Comparison of ENCODE assay signal across 11 mouse cellular contexts in genomic region chr17:56277567-56277893, GRCm38 (mm10). TPM values are rescaled to one million over a fixed set of nuclear protein-coding genes. Genes with fewer than 3 reads are reported as not detected.
A peak's percentile ranks its signal among the peaks of the same experiment; 100 is the strongest.
DNase-seq lines count a peak whose midpoint lies in the region; ATAC-seq and TF ChIP-seq lines count a peak whose summit lies in the region.
"Had no signal": no experiment of that assay in that cellular context is flagged by ENCODE, and none has a peak within 500 bp of the region (broad histone marks: within the 10 kb centered on the region; RNA-seq: fewer than 3 reads in every experiment).

No protein-coding gene starts in this region.

- 56% methylated on average over 2 of the region's 2 CpGs for WGBS in midbrain, embryonic 10.5 days
- WGBS in midbrain, embryonic 16.5 days = 45% methylated on average over 2 of the region's 2 CpGs
- 33% methylated on average over 2 of the region's 2 CpGs for WGBS in intestine, embryonic 14.5 days
- 49% methylated on average over 2 of the region's 2 CpGs for WGBS in olfactory bulb, adult 2 months

- peaks cover 27% of the 10 kb centered on the region for H3K4me1 ChIP-seq in midbrain, embryonic 10.5 days
- peaks cover 9% of the 10 kb centered on the region for H3K4me1 ChIP-seq in midbrain, embryonic 16.5 days (ENCODE audit: control insufficient read depth, insufficient read depth, low read length)
- H3K4me1 ChIP-seq in intestine, embryonic 14.5 days (replicated peaks; ENCODE audit: control insufficient read depth, insufficient read depth, low read length) = peaks cover 10% of the 10 kb centered on the region
- peaks cover 11% of the 10 kb centered on the region; the same call in 1 of the 2 replicates for H3K4me1 ChIP-seq in olfactory bulb, adult 2 months (ENCODE audit: control insufficient read depth, insufficient read depth, low read length)

- H3K4me2 ChIP-seq in midbrain, embryonic 16.5 days (ENCODE audit: low read length) = no peak overlapping the region
- H3K4me2 ChIP-seq in intestine, embryonic 14.5 days (ENCODE audit: low read length) = peak overlapping the region; percentile 70

- peaks cover 35% of the 10 kb centered on the region for H3K36me3 ChIP-seq in midbrain, embryonic 10.5 days
- H3K36me3 ChIP-seq in midbrain, embryonic 16.5 days (ENCODE audit: control insufficient read depth, insufficient read depth, low read length) = no peaks in the 10 kb centered on the region
- H3K36me3 ChIP-seq in intestine, embryonic 14.5 days (ENCODE audit: control insufficient read depth, insufficient read depth, low read length) = peaks cover 29% of the 10 kb centered on the region

- H3K4me3 ChIP-seq in midbrain, embryonic 10.5 days = peak overlapping the region; percentile 60
- no peak overlapping the region for H3K4me3 ChIP-seq in midbrain, embryonic 16.5 days (ENCODE audit: low read depth, low read length)
- H3K4me3 ChIP-seq in intestine, embryonic 14.5 days (ENCODE audit: low read depth, low read length) = peak overlapping the region; percentile 55; the same call in 1 of the 2 replicates
- no peak overlapping the region for H3K4me3 ChIP-seq in olfactory bulb, adult 2 months (ENCODE audit: insufficient read depth, low read depth, low read length)

- DNase-seq in gastrocnemius, adult 18-20 months (ENCODE audit: low spot score) = peak; percentile 22
- DNase-seq in gastrocnemius, adult 8-10 months (ENCODE audit: low spot score in 2 of 2) = no peak
- DNase-seq in midbrain, embryonic 10.5 days (ENCODE audit: low spot score) = no peak
- no peak for DNase-seq in intestine, embryonic 14.5 days (ENCODE audit: low spot score)
- DNase-seq in thymus, postnatal 36 days = no peak
- no peak for DNase-seq in adrenal gland, adult 18-20 months (ENCODE audit: low spot score in 2 of 2)
- DNase-seq: cerebellum, adult 2 months; right cerebral cortex, postnatal 25 days had no signal

- H3K9me3 ChIP-seq in midbrain, embryonic 10.5 days (replicated peaks) = no peaks in the 10 kb centered on the region
- H3K9me3 ChIP-seq in midbrain, embryonic 16.5 days (replicated peaks; ENCODE audit: control insufficient read depth, low read length, poor library complexity, severe bottlenecking) = no peaks in the 10 kb centered on the region
- no peaks in the 10 kb centered on the region for H3K9me3 ChIP-seq in intestine, embryonic 14.5 days (ENCODE audit: control insufficient read depth, low read length)

- H3K9ac ChIP-seq in midbrain, embryonic 16.5 days (ENCODE audit: low read depth, low read length) = no peak overlapping the region
- H3K9ac ChIP-seq in intestine, embryonic 14.5 days (ENCODE audit: low read length) = peak overlapping the region; percentile 46; the same call in 1 of the 2 replicates

- no peak for TF ChIP-seq CTCF in olfactory bulb, adult 2 months (IDR thresholded peaks at IDR 0.05; ENCODE audit: insufficient read depth, low read depth, low read length)

- H3K27me3 ChIP-seq in midbrain, embryonic 10.5 days (ENCODE audit: low read depth, poor library complexity, severe bottlenecking) = no peaks in the 10 kb centered on the region
- no peaks in the 10 kb centered on the region for H3K27me3 ChIP-seq in midbrain, embryonic 16.5 days (ENCODE audit: control insufficient read depth, insufficient read depth, low read depth, low read length)
- no peaks in the 10 kb centered on the region for H3K27me3 ChIP-seq in intestine, embryonic 14.5 days (replicated peaks; ENCODE audit: control insufficient read depth, insufficient read depth, low read length)

- no peak for ATAC-seq in midbrain, embryonic 16.5 days
- no peak for ATAC-seq in intestine, embryonic 14.5 days (replicated peaks; ENCODE audit: low FRiP score, low TSS enrichment, low read depth)

- H3K27ac ChIP-seq in midbrain, embryonic 10.5 days (replicated peaks) = peak overlapping the region; percentile 83
- no peak overlapping the region for H3K27ac ChIP-seq in midbrain, embryonic 16.5 days (ENCODE audit: low read length)
- H3K27ac ChIP-seq in intestine, embryonic 14.5 days (ENCODE audit: low read depth) = peak overlapping the region; percentile 93
- 0 out of 2 replicates have a peak overlapping the region, but pooled peaks have one; percentile 23 for H3K27ac ChIP-seq in olfactory bulb, adult 2 months (ENCODE audit: insufficient read depth, low read depth, low read length)

- no peak for TF ChIP-seq POLR2A in olfactory bulb, adult 2 months (IDR thresholded peaks at IDR 0.05; ENCODE audit: insufficient read depth, low read depth, low read length)

RNA-seq across cellular contexts. Expression of gene Ticam1, which starts 0.9 kb away (rescaled TPM):
- total RNA-seq in gastrocnemius, adult 18-20 months (2021) = 1 to 10 TPM; 2.0 to 2.5 TPM
- 1 to 10 TPM; 1.7 to 2.2 (median 2.0) TPM for total RNA-seq in gastrocnemius, adult 8-10 months (2022)
- 2.4 and 3.1 TPM in 2 replicates for polyA plus RNA-seq in midbrain, embryonic 10.5 days (2016; fragmentation: Nextera tagmentation; extraction: Ambion mirVana)
- polyA plus RNA-seq in midbrain, embryonic 16.5 days (2015; fragmentation: Nextera tagmentation; extraction: Ambion mirVana) = 1.3 TPM in 2 replicates
- 7.1 and 11.3 TPM in 2 replicates for polyA plus RNA-seq in intestine, embryonic 14.5 days (2014; fragmentation: Nextera tagmentation; extraction: Ambion mirVana)
- not detected in 2 replicates for polyA plus RNA-seq in olfactory bulb, adult 2 months (2012; ENCODE audit: insufficient read depth, insufficient read length, low replicate concordance, missing spikeins)
- total RNA-seq in adrenal gland, adult 18-20 months (2021) = 10 to 100 TPM; 23.1 to 26.7 TPM

RNA-seq across cellular contexts. Expression of gene Plin3, which starts 15.1 kb away (rescaled TPM):
- 10 to 100 TPM; 32.4 to 50.3 TPM for total RNA-seq in gastrocnemius, adult 18-20 months (2021)
- 10 to 100 TPM; 22.9 to 44.8 (median 28.7) TPM for total RNA-seq in gastrocnemius, adult 8-10 months (2022)
- 59.5 and 70.0 TPM in 2 replicates for polyA plus RNA-seq in midbrain, embryonic 10.5 days (2016; fragmentation: Nextera tagmentation; extraction: Ambion mirVana)
- 10.7 and 12.3 TPM in 2 replicates for polyA plus RNA-seq in midbrain, embryonic 16.5 days (2015; fragmentation: Nextera tagmentation; extraction: Ambion mirVana)
- polyA plus RNA-seq in intestine, embryonic 14.5 days (2014; fragmentation: Nextera tagmentation; extraction: Ambion mirVana) = 88.2 and 95.1 TPM in 2 replicates
- not detected in 2 replicates for polyA plus RNA-seq in olfactory bulb, adult 2 months (2012; ENCODE audit: insufficient read depth, insufficient read length, low replicate concordance, missing spikeins)
- total RNA-seq in adrenal gland, adult 18-20 months (2021) = 10 to 100 TPM; 66.0 to 84.7 TPM

RNA-seq across cellular contexts. Expression of gene Fem1a, which starts 20.9 kb away (rescaled TPM):
- 100 to 1,000 TPM; 157 to 172 TPM for total RNA-seq in gastrocnemius, adult 18-20 months (2021)
- 100 to 1,000 TPM; 180 to 201 (median 196) TPM for total RNA-seq in gastrocnemius, adult 8-10 months (2022)
- 11.7 and 15.1 TPM in 2 replicates for polyA plus RNA-seq in midbrain, embryonic 10.5 days (2016; fragmentation: Nextera tagmentation; extraction: Ambion mirVana)
- 15.5 and 18.2 TPM in 2 replicates for polyA plus RNA-seq in midbrain, embryonic 16.5 days (2015; fragmentation: Nextera tagmentation; extraction: Ambion mirVana)
- 15.3 and 16.1 TPM in 2 replicates for polyA plus RNA-seq in intestine, embryonic 14.5 days (2014; fragmentation: Nextera tagmentation; extraction: Ambion mirVana)
- not detected in 2 replicates for polyA plus RNA-seq in olfactory bulb, adult 2 months (2012; ENCODE audit: insufficient read depth, insufficient read length, low replicate concordance, missing spikeins)
- total RNA-seq in adrenal gland, adult 18-20 months (2021) = 10 to 100 TPM; 29.2 to 30.2 TPM

RNA-seq across cellular contexts. Expression of gene Arrdc5, which starts 22.6 kb away (rescaled TPM):
- total RNA-seq in gastrocnemius, adult 18-20 months (2021) = not detected
- not detected for total RNA-seq in gastrocnemius, adult 8-10 months (2022)
- polyA plus RNA-seq in midbrain, embryonic 10.5 days (2016; fragmentation: Nextera tagmentation; extraction: Ambion mirVana) = not detected in 2 replicates
- polyA plus RNA-seq in midbrain, embryonic 16.5 days (2015; fragmentation: Nextera tagmentation; extraction: Ambion mirVana) = not detected in 2 replicates
- 0.17 TPM in 1 of 2 replicates, not detected in the other for polyA plus RNA-seq in intestine, embryonic 14.5 days (2014; fragmentation: Nextera tagmentation; extraction: Ambion mirVana)
- polyA plus RNA-seq in olfactory bulb, adult 2 months (2012; ENCODE audit: insufficient read depth, insufficient read length, low replicate concordance, missing spikeins) = not detected in 2 replicates
- not detected for total RNA-seq in adrenal gland, adult 18-20 months (2021)
- total RNA-seq: layer of hippocampus, adult 8-10 months had no signal
- polyA plus RNA-seq: cerebellum, adult 2 months had no signal

RNA-seq across cellular contexts. Expression of gene Uhrf1, which starts 25.6 kb away (rescaled TPM):
- total RNA-seq in gastrocnemius, adult 18-20 months (2021) = under 1 TPM; 0.19 to 0.23 TPM
- total RNA-seq in gastrocnemius, adult 8-10 months (2022) = under 1 TPM; 0.18 to 0.67 (median 0.44) TPM
- 291 and 321 TPM in 2 replicates for polyA plus RNA-seq in midbrain, embryonic 10.5 days (2016; fragmentation: Nextera tagmentation; extraction: Ambion mirVana)
- 11.6 and 15.6 TPM in 2 replicates for polyA plus RNA-seq in midbrain, embryonic 16.5 days (2015; fragmentation: Nextera tagmentation; extraction: Ambion mirVana)
- polyA plus RNA-seq in intestine, embryonic 14.5 days (2014; fragmentation: Nextera tagmentation; extraction: Ambion mirVana) = 122 and 123 TPM in 2 replicates
- not detected in 2 replicates for polyA plus RNA-seq in olfactory bulb, adult 2 months (2012; ENCODE audit: insufficient read depth, insufficient read length, low replicate concordance, missing spikeins)
- total RNA-seq in adrenal gland, adult 18-20 months (2021) = 1 to 10 TPM; 1.8 to 3.1 TPM

Comparison
In these comparisons a context has a peak if more than half of its experiments do, and no peak if none do; other contexts are left out.
1. H3K4me3 ChIP-seq: peak in midbrain, embryonic 10.5 days (single experiment) and intestine, embryonic 14.5 days (single experiment); none in midbrain, embryonic 16.5 days (single experiment) and olfactory bulb, adult 2 months (single experiment).
2. RNA of gene Fem1a, which starts 20.9 kb away (polyA plus RNA-seq): 15.5 to 18.2 TPM in midbrain, embryonic 16.5 days, 15.3 to 16.1 TPM in intestine, embryonic 14.5 days and 11.7 to 15.1 TPM in midbrain, embryonic 10.5 days; not detected in olfactory bulb, adult 2 months; every median in the first group is over 10 times any median in the second.